Mouse (Mus musculus) midbrain, embryonic 14.5 days (tissue): ENCODE measurements around the gene Sim1. TPM values are rescaled to one million over a fixed set of nuclear protein-coding genes. Genes with fewer than 3 reads are reported as not detected.

ENCODE experiments used
- ATAC-seq: fragments of 200-750 bp; cut with Nextera tagmentation; 2 replicates; pipeline ENCODE4 v1.8.0; 2017; ENCODE audit warnings: moderate number of reproducible peaks, moderate library complexity; ENCODE audit not compliant: low FRiP score, low TSS enrichment
- DNase-seq: peaks from one replicate; pipeline ENCODE4 v3.0.0-alpha.2; 2015
- H3K27ac ChIP-seq: fragments of 300-500 bp; sonication (generic); replicated peaks from 2 replicates; pipeline ENCODE4 v1.5.1; 2014; ENCODE audit warnings: mild to moderate bottlenecking, low read depth, low read length, moderate library complexity
- H3K27me3 ChIP-seq: fragments of 300-500 bp; sonication (generic); 2 replicates; pipeline ENCODE4 v1.6.1; 2014; ENCODE audit warnings: low read length, control low read depth, mixed read lengths; ENCODE audit not compliant: control insufficient read depth, insufficient read depth
- H3K36me3 ChIP-seq: fragments of 300-500 bp; sonication (generic); 2 replicates; pipeline ENCODE4 v1.6.1; 2014; ENCODE audit warnings: low read length, control low read depth; ENCODE audit not compliant: control insufficient read depth, insufficient read depth
- H3K4me1 ChIP-seq: fragments of 300-500 bp; sonication (generic); 2 replicates; pipeline ENCODE4 v1.6.1; 2014; ENCODE audit warnings: mild to moderate bottlenecking, antibody characterized with exemption, low read length, control low read depth; ENCODE audit not compliant: control insufficient read depth, insufficient read depth
- H3K4me2 ChIP-seq: fragments of 300-500 bp; sonication (generic); 2 replicates; pipeline ENCODE4 v1.6.1; 2014; ENCODE audit warnings: mild to moderate bottlenecking, low read length, moderate library complexity
- H3K4me3 ChIP-seq: fragments of 300-500 bp; sonication (generic); replicated peaks from 2 replicates; pipeline ENCODE4 v1.5.1; 2014; ENCODE audit warnings: low read depth, low read length
- H3K9ac ChIP-seq: fragments of 300-500 bp; sonication (generic); replicated peaks from 2 replicates; pipeline ENCODE4 v1.6.1; 2014; ENCODE audit warnings: mild to moderate bottlenecking, low read length, moderate library complexity
- H3K9me3 ChIP-seq: fragments of 300-500 bp; sonication (generic); 2 replicates; pipeline ENCODE4 v1.6.1; 2016; ENCODE audit warnings: low read length, control low read depth, mixed read lengths; ENCODE audit not compliant: control insufficient read depth
- WGBS: fragments of 180-500 bp; shearing (Covaris S2); extraction: QIAGEN DNeasy Blood & Tissue Kit; methylation state at CpG from one replicate; pipeline ENCODE4 v1.1.7; 2014; 5-methylcytosine and 5-hydroxymethylcytosine counted together
- polyA plus RNA-seq: library from polyadenylated mRNA; unstranded; fragments of >200 nt; fragmentation: Nextera tagmentation; extraction: Ambion mirVana; gene quantifications from 2 replicates; pipeline ENCODE4 v1.2.1, GENCODE M21; 2014

Gene Sim1
- polyA plus RNA-seq, 1 experiment from 2014 or later = 0.91 TPM

DNA sequence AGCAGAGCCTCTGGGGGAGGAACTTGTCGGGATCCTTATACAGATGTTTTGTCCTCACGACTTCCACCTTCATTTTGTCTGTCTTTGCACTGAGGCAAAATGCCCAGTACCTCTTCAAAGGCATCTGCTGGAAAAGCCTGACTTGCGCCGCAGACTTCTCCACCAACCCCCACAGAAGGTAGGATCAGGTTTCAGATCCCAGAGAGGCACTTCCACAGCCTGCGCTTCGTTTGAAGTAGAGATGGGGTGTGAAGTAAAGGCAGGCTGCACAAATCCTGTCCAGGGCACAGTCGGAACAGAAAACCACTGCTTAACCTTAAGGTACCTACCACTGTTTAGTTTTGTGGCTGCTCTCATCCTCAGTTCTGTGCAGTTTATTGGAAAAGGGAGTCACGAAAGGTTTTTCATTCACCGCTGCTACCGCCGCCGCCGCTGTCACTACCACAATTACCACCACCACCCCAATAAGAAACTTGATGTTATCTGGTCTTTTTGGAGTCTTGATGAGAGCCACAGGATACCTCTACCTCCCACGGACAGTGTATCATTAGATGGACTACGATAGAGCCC is 1.7 kb upstream of the Sim1 start:
- 0 out of 2 replicates have a peak overlapping the region, but pooled peaks have one; percentile 8 for H3K4me3 ChIP-seq
- no peak overlapping the region for H3K9ac ChIP-seq
- peaks cover 93% of the 10 kb centered on the region for H3K27me3 ChIP-seq
- 2% methylated on average over 15 of the region's 15 CpGs for WGBS
- H3K4me2 ChIP-seq = peak overlapping the region; percentile 77; the same call in 1 of the 2 replicates
- H3K36me3 ChIP-seq = no peaks in the 10 kb centered on the region
- H3K27ac ChIP-seq = no peak overlapping the region
- no peaks in the 10 kb centered on the region for H3K9me3 ChIP-seq
- peaks cover 10% of the 10 kb centered on the region; the same call in 1 of the 2 replicates for H3K4me1 ChIP-seq
- DNase-seq (no peak), ATAC-seq (no peak)

DNA sequence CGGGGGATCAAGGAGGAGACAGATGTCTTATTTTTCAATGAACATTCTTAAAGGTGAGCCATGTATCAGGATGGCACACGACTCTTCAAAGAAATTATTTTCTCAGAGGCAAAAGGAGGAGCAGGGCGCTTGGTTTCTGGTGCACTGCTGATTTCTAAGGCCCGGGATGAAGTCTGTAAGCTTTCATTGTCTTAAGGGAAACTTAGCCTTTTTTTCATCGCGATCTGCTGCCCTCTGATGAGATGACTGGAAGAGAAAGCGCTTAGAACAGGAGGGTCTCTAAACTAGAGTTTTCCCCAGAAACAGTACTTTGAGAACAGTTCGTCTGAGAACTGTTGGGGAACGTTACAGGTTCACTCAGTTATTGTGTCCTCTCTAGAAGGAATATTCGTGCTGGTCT is 1.0 kb upstream of the Sim1 start:
- DNase-seq = no peak
- H3K4me3 ChIP-seq = 0 out of 2 replicates have a peak overlapping the region, but pooled peaks have one; percentile 43

DNA sequence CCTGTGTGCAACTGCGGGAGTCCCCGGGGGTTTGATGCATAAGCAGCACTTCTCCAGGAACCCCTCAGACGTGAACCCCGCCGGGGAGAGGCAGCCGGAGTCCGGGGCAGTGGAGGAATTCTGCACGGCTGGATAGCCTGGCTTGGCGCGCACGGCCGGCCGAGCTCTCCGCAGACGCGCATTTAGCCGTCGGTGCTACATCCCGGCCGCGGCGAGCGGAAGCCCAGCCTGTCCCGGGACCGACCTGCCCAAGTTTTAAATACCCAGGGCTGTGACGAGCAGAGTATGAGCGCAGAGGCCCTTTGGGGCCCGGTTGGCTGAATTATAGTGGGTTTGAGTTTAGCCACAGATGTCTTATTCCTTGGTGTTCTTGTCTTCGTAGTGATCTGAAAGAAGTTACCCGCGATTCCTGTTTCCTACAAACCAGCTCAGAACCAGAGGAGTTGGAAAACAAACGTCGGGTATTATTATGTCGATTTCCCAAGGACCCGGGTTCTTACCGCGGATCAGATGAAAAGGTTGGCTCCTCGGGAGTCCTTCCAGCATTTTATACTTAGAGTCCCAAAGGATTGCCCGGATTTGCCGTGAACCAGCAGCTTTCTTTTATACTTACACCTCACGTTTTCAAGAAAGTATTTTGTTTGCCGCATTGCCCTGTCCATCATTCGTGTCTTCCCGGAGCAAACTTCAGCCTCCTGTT is 687 bp downstream of the Sim1 start:
- peak overlapping the region; percentile 77 for H3K4me2 ChIP-seq
- H3K27ac ChIP-seq = no peak overlapping the region
- H3K4me1 ChIP-seq = peaks cover 10% of the 10 kb centered on the region; the same call in 1 of the 2 replicates
- peaks cover 86% of the 10 kb centered on the region for H3K27me3 ChIP-seq
- no peaks in the 10 kb centered on the region for H3K36me3 ChIP-seq
- under 1% methylated on average over 44 of the region's 44 CpGs for WGBS
- H3K9ac ChIP-seq = peak overlapping the region; percentile 16; the same call in 1 of the 2 replicates
- H3K9me3 ChIP-seq = no peaks in the 10 kb centered on the region
- DNase-seq (peak; percentile 41), ATAC-seq (peak; percentile 19; the same call in 1 of the 2 replicates)
- peak overlapping the region; percentile 43 for H3K4me3 ChIP-seq

More for the DNA sequence above, 1.0 kb upstream of the Sim1 start:
- Histone ChIP-seq H3K4me1 (peaks cover 10% of the 10 kb centered on the region; the same call in 1 of the 2 replicates), H3K4me2 (peak overlapping the region; percentile 77; the same call in 1 of the 2 replicates), H3K27me3 (peaks cover 94% of the 10 kb centered on the region), H3K9ac (no peak overlapping the region), H3K27ac (no peak overlapping the region), H3K36me3 (no peaks in the 10 kb centered on the region), H3K9me3 (no peaks in the 10 kb centered on the region)
- 2% methylated on average over 10 of the region's 10 CpGs for WGBS
- ATAC-seq = no peak

DNA sequence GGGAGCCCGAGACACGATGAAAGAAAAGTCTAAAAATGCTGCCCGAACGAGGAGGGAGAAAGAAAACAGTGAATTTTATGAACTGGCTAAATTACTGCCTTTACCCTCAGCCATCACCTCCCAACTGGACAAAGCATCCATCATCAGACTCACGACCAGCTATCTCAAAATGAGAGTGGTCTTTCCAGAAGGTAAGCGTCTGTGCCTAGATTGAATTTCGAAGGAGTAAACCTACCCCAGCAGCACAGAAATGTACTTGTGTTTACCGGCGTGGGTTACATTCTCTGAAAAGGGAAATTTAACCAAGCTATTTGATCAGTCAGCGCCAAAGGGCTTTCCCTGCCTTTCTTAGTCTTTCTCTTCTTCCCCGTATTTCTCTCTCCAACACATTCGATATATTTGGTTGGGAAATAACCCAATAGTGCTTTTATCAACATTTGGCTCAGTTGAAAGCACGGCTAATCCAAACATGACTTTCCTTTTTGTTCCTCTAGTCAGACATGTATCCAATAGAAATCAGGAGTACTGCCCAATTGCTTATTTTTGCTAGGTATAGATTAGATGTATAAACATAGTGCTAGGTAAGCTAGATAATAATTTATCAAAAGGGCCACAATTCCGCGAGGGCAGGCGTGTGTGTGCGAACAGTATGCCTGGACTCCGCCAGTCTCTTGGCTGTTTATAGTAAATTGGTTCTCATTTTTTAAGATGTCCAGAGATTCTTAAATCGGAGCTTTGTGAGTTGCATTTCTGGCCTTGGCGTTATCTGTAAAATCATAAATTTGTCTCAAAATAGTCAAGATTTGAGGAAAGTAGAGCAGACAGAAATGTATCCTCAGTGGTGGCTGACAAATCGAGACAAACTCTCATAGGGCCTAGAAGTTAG is 1.6 kb downstream of the Sim1 start:
- no peak overlapping the region for H3K4me3 ChIP-seq

DNA sequence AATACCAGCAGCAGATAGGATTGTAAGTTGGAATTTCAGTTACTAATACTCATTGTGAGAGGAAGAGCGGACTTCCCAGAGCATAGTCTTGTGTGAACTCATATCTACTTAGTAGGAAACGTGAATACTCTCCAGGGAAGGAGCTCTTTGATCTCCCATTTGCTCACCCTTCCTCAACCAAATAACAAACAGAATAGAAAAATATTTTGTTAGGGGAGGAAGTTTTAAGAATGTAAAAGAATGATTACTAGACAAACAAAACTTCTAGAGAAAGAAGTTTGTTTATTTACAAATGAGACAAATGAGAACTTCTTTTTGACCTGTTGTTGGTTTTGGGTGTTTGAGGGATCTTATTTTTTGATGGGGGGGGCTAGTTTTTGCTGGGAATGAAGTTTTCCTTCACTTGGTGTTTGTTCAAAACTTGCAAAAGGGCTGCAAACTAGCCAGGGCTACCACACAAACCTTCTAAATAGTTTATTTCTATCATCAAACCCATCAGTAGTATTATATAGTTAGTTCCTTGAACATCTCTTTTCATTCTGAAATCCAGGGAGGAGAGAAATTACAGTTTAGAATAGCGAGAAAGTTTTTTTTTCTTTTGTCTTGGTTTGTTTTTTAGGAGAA is 2.3 kb downstream of the Sim1 start:
- Histone ChIP-seq H3K9ac (no peak overlapping the region), H3K4me1 (peaks cover 10% of the 10 kb centered on the region; the same call in 1 of the 2 replicates), H3K4me2 (no peak overlapping the region), H3K27me3 (peaks cover 86% of the 10 kb centered on the region), H3K36me3 (no peaks in the 10 kb centered on the region), H3K4me3 (no peak overlapping the region), H3K27ac (no peak overlapping the region), H3K9me3 (no peaks in the 10 kb centered on the region)
- ATAC-seq = no peak
- 10% methylated on average over 3 of the region's 3 CpGs for WGBS
- DNase-seq = peak; percentile 47

More for the DNA sequence above, 1.6 kb downstream of the Sim1 start:
- no peak overlapping the region for H3K9ac ChIP-seq
- peaks cover 10% of the 10 kb centered on the region; the same call in 1 of the 2 replicates for H3K4me1 ChIP-seq
- no peaks in the 10 kb centered on the region for H3K36me3 ChIP-seq
- 4% methylated on average over 21 of the region's 21 CpGs for WGBS
- ATAC-seq (no peak), DNase-seq (peak; percentile 57)
- no peak overlapping the region for H3K27ac ChIP-seq
- no peaks in the 10 kb centered on the region for H3K9me3 ChIP-seq
- H3K4me2 ChIP-seq = no peak overlapping the region
- H3K27me3 ChIP-seq = peaks cover 86% of the 10 kb centered on the region

DNA sequence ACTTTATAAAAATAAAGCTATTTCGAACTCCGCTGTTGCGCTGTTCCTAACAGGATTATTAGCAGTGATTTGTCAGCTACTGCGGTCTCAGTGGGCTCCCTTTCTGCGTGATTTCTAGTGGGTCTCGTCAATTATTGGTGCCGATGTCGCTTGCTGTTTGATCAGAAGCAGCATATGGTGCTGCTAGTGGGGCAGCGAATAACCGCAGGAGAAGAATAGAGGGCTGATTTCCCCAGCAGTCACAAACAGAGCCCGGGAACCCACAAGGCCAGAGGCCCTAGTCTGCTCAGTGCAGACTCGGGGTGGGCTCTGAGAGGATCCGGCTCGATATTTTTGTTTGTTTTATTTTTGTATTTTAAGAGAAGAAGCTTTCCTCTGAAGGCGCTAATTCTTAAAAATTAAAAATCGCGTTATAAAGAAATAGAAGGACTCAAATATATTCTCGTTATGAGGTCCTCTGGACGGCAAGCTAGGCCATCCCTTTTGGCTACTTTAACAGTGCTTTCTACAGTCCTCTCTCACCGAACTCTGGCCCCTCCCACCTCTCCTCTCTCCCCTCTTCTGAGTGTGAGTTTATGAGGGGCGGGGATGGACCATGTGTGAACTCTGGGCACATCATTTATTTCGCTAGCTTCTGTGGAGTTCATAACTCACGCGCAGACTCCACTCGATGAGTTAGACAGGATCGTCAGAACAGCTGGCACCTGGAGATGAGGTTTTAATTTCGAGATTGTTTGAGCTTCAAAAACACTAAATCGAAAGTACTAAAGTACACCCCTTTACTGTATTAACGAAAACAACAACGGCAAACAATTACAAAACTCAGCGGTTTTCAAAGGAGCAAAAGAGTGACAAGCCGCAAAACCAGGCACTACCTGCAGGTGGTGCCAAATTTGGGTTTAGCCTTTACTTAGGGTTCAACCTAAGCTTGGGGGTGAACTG is 3.2 kb downstream of the Sim1 start:
- ATAC-seq (no peak), DNase-seq (peak; percentile 72)
- H3K9me3 ChIP-seq = no peaks in the 10 kb centered on the region
- H3K27me3 ChIP-seq = peaks cover 85% of the 10 kb centered on the region
- H3K9ac ChIP-seq = no peak overlapping the region
- under 1% methylated on average over 32 of the region's 32 CpGs for WGBS
- H3K4me3 ChIP-seq = 0 out of 2 replicates have a peak overlapping the region, but pooled peaks have one; percentile 3
- no peaks in the 10 kb centered on the region for H3K36me3 ChIP-seq
- peaks cover 10% of the 10 kb centered on the region; the same call in 1 of the 2 replicates for H3K4me1 ChIP-seq
- H3K27ac ChIP-seq = no peak overlapping the region
- H3K4me2 ChIP-seq = no peak overlapping the region

DNA sequence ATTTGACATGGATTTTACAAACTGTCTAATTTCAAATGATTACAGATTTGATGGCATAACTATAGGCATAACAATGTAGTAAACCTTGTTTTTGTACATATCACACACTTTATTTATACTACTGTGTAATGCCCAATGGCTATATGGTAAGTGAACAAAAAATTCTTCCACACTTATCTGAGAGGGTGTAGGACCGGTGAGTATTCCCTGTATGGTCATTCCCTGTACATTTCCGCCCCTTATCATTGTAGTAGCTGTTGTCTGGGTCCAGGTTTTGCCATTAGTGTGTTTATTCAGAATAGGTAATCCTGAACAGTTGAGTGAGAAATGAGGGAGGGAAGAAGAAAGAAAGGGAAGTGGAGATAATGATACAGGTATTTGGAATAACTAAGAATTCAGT is 4.1 kb downstream of the Sim1 start:
- H3K4me1 ChIP-seq = peaks cover 10% of the 10 kb centered on the region; the same call in 1 of the 2 replicates
- H3K9me3 ChIP-seq = no peaks in the 10 kb centered on the region
- no peak for ATAC-seq
- WGBS = 18% methylated on average over 2 of the region's 2 CpGs
- no peak for DNase-seq
- no peak overlapping the region for H3K4me2 ChIP-seq
- 0 out of 2 replicates have a peak overlapping the region, but pooled peaks have one; percentile 2 for H3K4me3 ChIP-seq
- H3K36me3 ChIP-seq = no peaks in the 10 kb centered on the region
- H3K27ac ChIP-seq = no peak overlapping the region
- H3K9ac ChIP-seq = no peak overlapping the region
- peaks cover 82% of the 10 kb centered on the region for H3K27me3 ChIP-seq
